Mouse (Mus musculus): Measurements from ENCODE around the gene Cenpf. TPM values are rescaled to one million over a fixed set of nuclear protein-coding genes. Genes with fewer than 3 reads are reported as not detected.

The Cenpf gene
- polyA plus RNA-seq, 1 experiment from 2014 or later, result 42.1 TPM

- peaks cover 29% of the 10 kb centered on the region for H3K4me1 ChIP-seq (replicated peaks; ENCODE audit: insufficient read depth, low read length)
These were observed 19.5 kb upstream of the Cenpf start for GRCm38 (mm10) chr1:189707419-189707818.

GRCm38 (mm10) chr1:189707014-189707413 is 19.1 kb upstream of the Cenpf start:
- Histone ChIP-seq H3K27me3 (ENCODE audit: insufficient read depth, low read length) (no peaks in the 10 kb centered on the region), H3K36me3 (ENCODE audit: insufficient read depth, low read length) (no peaks in the 10 kb centered on the region), H3K9ac (ENCODE audit: low read depth, low read length) (no peak overlapping the region), H3K4me2 (ENCODE audit: low read length) (no peak overlapping the region), H3K27ac (peak overlapping the region; percentile 51), H3K9me3 (replicated peaks; ENCODE audit: low read length) (no peaks in the 10 kb centered on the region), H3K4me1 (replicated peaks; ENCODE audit: insufficient read depth, low read length) (peaks cover 29% of the 10 kb centered on the region), H3K4me3 (replicated peaks; ENCODE audit: low read depth, low read length) (no peak overlapping the region)
- DNase-seq (ENCODE audit: low spot score) (peak; percentile 53), ATAC-seq (replicated peaks; ENCODE audit: low FRiP score, low read depth) (0 out of 2 replicates have a peak, but pooled peaks have one; percentile 21)
- no peak for TF ChIP-seq CTCF (IDR thresholded peaks at IDR 0.05; ENCODE audit: low read depth)

More at GRCm38 (mm10) chr1:189707419-189707818, 19.5 kb upstream of the Cenpf start:
- no peak for TF ChIP-seq CTCF (IDR thresholded peaks at IDR 0.05; ENCODE audit: low read depth)
- ATAC-seq (replicated peaks; ENCODE audit: low FRiP score, low read depth) (peak; percentile 37; the same call in 1 of the 2 replicates), DNase-seq (ENCODE audit: low spot score) (peak; percentile 53)
- Histone ChIP-seq H3K36me3 (ENCODE audit: insufficient read depth, low read length) (no peaks in the 10 kb centered on the region), H3K4me3 (replicated peaks; ENCODE audit: low read depth, low read length) (no peak overlapping the region), H3K27me3 (ENCODE audit: insufficient read depth, low read length) (no peaks in the 10 kb centered on the region), H3K9me3 (replicated peaks; ENCODE audit: low read length) (no peaks in the 10 kb centered on the region), H3K27ac (peak overlapping the region; percentile 51), H3K9ac (ENCODE audit: low read depth, low read length) (no peak overlapping the region), H3K4me2 (ENCODE audit: low read length) (no peak overlapping the region)
- WGBS, result 16% methylated on average over 5 of the region's 5 CpGs

GRCm38 (mm10) chr1:189706040-189706645 is 18.3 kb upstream of the Cenpf start:
- H3K9ac ChIP-seq (ENCODE audit: low read depth, low read length), result no peak overlapping the region
- no peaks in the 10 kb centered on the region for H3K9me3 ChIP-seq (replicated peaks; ENCODE audit: low read length)
- H3K27me3 ChIP-seq (ENCODE audit: insufficient read depth, low read length), result no peaks in the 10 kb centered on the region
- H3K27ac ChIP-seq, result peak overlapping the region; percentile 51
- no peak overlapping the region for H3K4me3 ChIP-seq (replicated peaks; ENCODE audit: low read depth, low read length)
- 24% methylated on average over 12 of the region's 12 CpGs for WGBS
- H3K4me1 ChIP-seq (replicated peaks; ENCODE audit: insufficient read depth, low read length), result peaks cover 32% of the 10 kb centered on the region
- H3K4me2 ChIP-seq (ENCODE audit: low read length), result no peak overlapping the region
- ATAC-seq (replicated peaks; ENCODE audit: low FRiP score, low read depth), result no peak
- no peak for TF ChIP-seq CTCF (IDR thresholded peaks at IDR 0.05; ENCODE audit: low read depth)
- peak; percentile 79 for DNase-seq (ENCODE audit: low spot score)
- H3K36me3 ChIP-seq (ENCODE audit: insufficient read depth, low read length), result no peaks in the 10 kb centered on the region

- H3K27me3 ChIP-seq (ENCODE audit: insufficient read depth, low read length), result no peaks in the 10 kb centered on the region
- H3K36me3 ChIP-seq (ENCODE audit: insufficient read depth, low read length), result no peaks in the 10 kb centered on the region
- no peak overlapping the region for H3K9ac ChIP-seq (ENCODE audit: low read depth, low read length)
- H3K27ac ChIP-seq, result no peak overlapping the region
- no peak overlapping the region for H3K4me2 ChIP-seq (ENCODE audit: low read length)
- H3K4me1 ChIP-seq (replicated peaks; ENCODE audit: insufficient read depth, low read length), result peaks cover 21% of the 10 kb centered on the region
- DNase-seq (ENCODE audit: low spot score) (no peak), ATAC-seq (replicated peaks; ENCODE audit: low FRiP score, low read depth) (no peak)
- H3K4me3 ChIP-seq (replicated peaks; ENCODE audit: low read depth, low read length), result no peak overlapping the region
- no peaks in the 10 kb centered on the region for H3K9me3 ChIP-seq (replicated peaks; ENCODE audit: low read length)
- 64% methylated on average over 7 of the region's 7 CpGs for WGBS
- TF ChIP-seq CTCF (IDR thresholded peaks at IDR 0.05; ENCODE audit: low read depth), result no peak
These were observed 15.7 kb upstream of the Cenpf start for GRCm38 (mm10) chr1:189703591-189703990.

- DNase-seq (ENCODE audit: low spot score), result no peak
- Histone ChIP-seq H3K27ac (no peak overlapping the region), H3K36me3 (ENCODE audit: insufficient read depth, low read length) (no peaks in the 10 kb centered on the region), H3K9me3 (replicated peaks; ENCODE audit: low read length) (no peaks in the 10 kb centered on the region), H3K27me3 (ENCODE audit: insufficient read depth, low read length) (no peaks in the 10 kb centered on the region), H3K4me2 (ENCODE audit: low read length) (no peak overlapping the region), H3K4me1 (replicated peaks; ENCODE audit: insufficient read depth, low read length) (peaks cover 18% of the 10 kb centered on the region), H3K9ac (ENCODE audit: low read depth, low read length) (no peak overlapping the region), H3K4me3 (replicated peaks; ENCODE audit: low read depth, low read length) (no peak overlapping the region)
- WGBS, result 34% methylated on average over 7 of the region's 7 CpGs
- TF ChIP-seq CTCF (IDR thresholded peaks at IDR 0.05; ENCODE audit: low read depth), result peak; percentile 66
- no peak for ATAC-seq (replicated peaks; ENCODE audit: low FRiP score, low read depth)
These were observed 15.3 kb upstream of the Cenpf start for GRCm38 (mm10) chr1:189703156-189703555.

GRCm38 (mm10) chr1:189700990-189701389 is 13.1 kb upstream of the Cenpf start:
- Histone ChIP-seq H3K27ac (no peak overlapping the region), H3K9me3 (replicated peaks; ENCODE audit: low read length) (no peaks in the 10 kb centered on the region), H3K9ac (ENCODE audit: low read depth, low read length) (no peak overlapping the region), H3K4me2 (ENCODE audit: low read length) (no peak overlapping the region), H3K36me3 (ENCODE audit: insufficient read depth, low read length) (no peaks in the 10 kb centered on the region), H3K4me3 (replicated peaks; ENCODE audit: low read depth, low read length) (no peak overlapping the region), H3K27me3 (ENCODE audit: insufficient read depth, low read length) (no peaks in the 10 kb centered on the region), H3K4me1 (replicated peaks; ENCODE audit: insufficient read depth, low read length) (peaks cover 5% of the 10 kb centered on the region)
- 0 out of 2 replicates have a peak, but pooled peaks have one; percentile 44 for ATAC-seq (replicated peaks; ENCODE audit: low FRiP score, low read depth)
- TF ChIP-seq CTCF (IDR thresholded peaks at IDR 0.05; ENCODE audit: low read depth), result peak; percentile 84
- WGBS, result 3% methylated on average over 6 of the region's 6 CpGs
- DNase-seq (ENCODE audit: low spot score), result peak; percentile 90
